Mouse (Mus musculus) neural tube, embryonic 13.5 days (tissue): ENCODE data around the gene Jak2. TPM values are rescaled to one million over a fixed set of nuclear protein-coding genes. Genes with fewer than 3 reads are reported as not detected.

Source experiments
- ATAC-seq: fragments of 200-750 bp; cut with Nextera tagmentation; 2 replicates; pipeline ENCODE4 v1.8.0; 2017; ENCODE audit warnings: low read depth, mild to moderate bottlenecking, moderate TSS enrichment, moderate library complexity
- H3K27ac ChIP-seq: fragments of 300-500 bp; sonication (generic); replicated peaks from 2 replicates; pipeline ENCODE4 v1.5.1; 2015; ENCODE audit warnings: moderate library complexity, mild to moderate bottlenecking, inconsistent platforms
- H3K27me3 ChIP-seq: fragments of 300-500 bp; sonication (generic); 2 replicates; pipeline ENCODE4 v1.6.1; 2015; ENCODE audit warnings: mild to moderate bottlenecking, inconsistent platforms
- H3K36me3 ChIP-seq: fragments of 300-500 bp; sonication (generic); 2 replicates; pipeline ENCODE4 v1.6.1; 2015; ENCODE audit warnings: mild to moderate bottlenecking, inconsistent platforms
- H3K4me1 ChIP-seq: fragments of 300-500 bp; sonication (generic); replicated peaks from 2 replicates; pipeline ENCODE4 v1.6.1; 2015; ENCODE audit warnings: inconsistent platforms
- H3K4me2 ChIP-seq: fragments of 300-500 bp; sonication (generic); 2 replicates; pipeline ENCODE4 v1.6.1; 2015; ENCODE audit warnings: inconsistent platforms, mild to moderate bottlenecking, moderate library complexity
- H3K4me3 ChIP-seq: fragments of 300-500 bp; sonication (generic); 2 replicates; pipeline ENCODE4 v1.5.1; 2015; ENCODE audit warnings: mild to moderate bottlenecking, inconsistent platforms
- H3K9ac ChIP-seq: fragments of 300-500 bp; sonication (generic); 2 replicates; pipeline ENCODE4 v1.6.1; 2015; ENCODE audit warnings: moderate library complexity, mild to moderate bottlenecking, inconsistent platforms
- H3K9me3 ChIP-seq: fragments of 300-500 bp; sonication (generic); 2 replicates; pipeline ENCODE4 v1.6.1; 2016; ENCODE audit warnings: inconsistent platforms
- WGBS: fragments of 180-500 bp; shearing (Covaris S2); methylation state at CpG from one replicate; pipeline ENCODE4 v1.1.7; 2015; 5-methylcytosine and 5-hydroxymethylcytosine counted together
- polyA plus RNA-seq: library from polyadenylated mRNA; unstranded; fragments of >200 nt; fragmentation: Nextera tagmentation; extraction: Ambion mirVana; gene quantifications from 2 replicates; pipeline ENCODE4 v1.2.1, GENCODE M21; 2015

Jak2 gene
- polyA plus RNA-seq: 12.5 TPM in 2 replicates

GRCm38 (mm10) chr19:29251191-29251957 lies at the start of gene Jak2:
TSS of gene Jak2 (plus strand) at chr19:29251828.
- H3K9ac ChIP-seq: peak within 1 kb of the TSS; percentile 98
- H3K4me2 ChIP-seq: peak within 1 kb of the TSS; percentile 84
- peak; percentile 96 for ATAC-seq
- H3K4me1 ChIP-seq: peaks cover 68% of the 10 kb centered on the region
- H3K27me3 ChIP-seq: no peaks in the 10 kb centered on the region
- under 1% methylated on average over 83 of the region's 114 CpGs for WGBS
- no peaks in the 10 kb centered on the region for H3K9me3 ChIP-seq
- H3K4me3 ChIP-seq: peak within 1 kb of the TSS; percentile 94
- no peaks in the 10 kb centered on the region for H3K36me3 ChIP-seq
- H3K27ac ChIP-seq: peak within 1 kb of the TSS; percentile 98

GRCm38 (mm10) chr19:29203337-29203736 lies 48.3 kb upstream of the Jak2 start:
- H3K27me3 ChIP-seq: no peaks in the 10 kb centered on the region
- no peak for ATAC-seq
- no peaks in the 10 kb centered on the region for H3K36me3 ChIP-seq
- H3K9ac ChIP-seq: no peak overlapping the region
- H3K4me3 ChIP-seq: no peak overlapping the region
- H3K27ac ChIP-seq: no peak overlapping the region
- no peaks in the 10 kb centered on the region for H3K4me1 ChIP-seq
- no peak overlapping the region for H3K4me2 ChIP-seq
- H3K9me3 ChIP-seq: no peaks in the 10 kb centered on the region
- WGBS: 66% methylated on average over 2 of the region's 2 CpGs

- ATAC-seq: no peak
- H3K4me3 ChIP-seq: no peak overlapping the region
- WGBS: 88% methylated on average over 4 of the region's 4 CpGs
Observed at GRCm38 (mm10) chr19:29204583-29204982, 47.0 kb upstream of the Jak2 start.

GRCm38 (mm10) chr19:29205267-29205666 lies 46.4 kb upstream of the Jak2 start:
- ATAC-seq: no peak
- Histone ChIP-seq H3K4me2 (no peak overlapping the region), H3K4me1 (no peaks in the 10 kb centered on the region), H3K27ac (no peak overlapping the region), H3K36me3 (no peaks in the 10 kb centered on the region), H3K9me3 (no peaks in the 10 kb centered on the region), H3K4me3 (no peak overlapping the region), H3K27me3 (no peaks in the 10 kb centered on the region), H3K9ac (no peak overlapping the region)
- 82% methylated on average over 2 of the region's 2 CpGs for WGBS

More at GRCm38 (mm10) chr19:29204583-29204982, 47.0 kb upstream of the Jak2 start:
- no peaks in the 10 kb centered on the region for H3K27me3 ChIP-seq
- H3K4me2 ChIP-seq: no peak overlapping the region
- no peak overlapping the region for H3K27ac ChIP-seq
- H3K9ac ChIP-seq: no peak overlapping the region
- H3K9me3 ChIP-seq: no peaks in the 10 kb centered on the region
- no peaks in the 10 kb centered on the region for H3K4me1 ChIP-seq
- no peaks in the 10 kb centered on the region for H3K36me3 ChIP-seq

GRCm38 (mm10) chr19:29209898-29210297 lies 41.7 kb upstream of the Jak2 start:
- ATAC-seq: no peak
- H3K4me3 ChIP-seq: no peak overlapping the region
- 91% methylated on average over 7 of the region's 7 CpGs for WGBS

GRCm38 (mm10) chr19:29210319-29210718 lies 41.3 kb upstream of the Jak2 start:
- Histone ChIP-seq H3K27me3 (no peaks in the 10 kb centered on the region), H3K4me3 (no peak overlapping the region), H3K27ac (no peak overlapping the region), H3K9ac (no peak overlapping the region), H3K36me3 (no peaks in the 10 kb centered on the region), H3K9me3 (no peaks in the 10 kb centered on the region), H3K4me2 (no peak overlapping the region), H3K4me1 (no peaks in the 10 kb centered on the region)
- ATAC-seq: no peak
- 95% methylated on average over 9 of the region's 9 CpGs for WGBS

More at GRCm38 (mm10) chr19:29209898-29210297, 41.7 kb upstream of the Jak2 start:
- H3K9me3 ChIP-seq: no peaks in the 10 kb centered on the region
- H3K27ac ChIP-seq: no peak overlapping the region
- H3K36me3 ChIP-seq: no peaks in the 10 kb centered on the region
- no peaks in the 10 kb centered on the region for H3K27me3 ChIP-seq
- no peak overlapping the region for H3K9ac ChIP-seq
- no peaks in the 10 kb centered on the region for H3K4me1 ChIP-seq
- no peak overlapping the region for H3K4me2 ChIP-seq

GRCm38 (mm10) chr19:29215811-29216509 lies 35.7 kb upstream of the Jak2 start:
- ATAC-seq: no peak
- H3K9ac ChIP-seq: no peak overlapping the region
- H3K27ac ChIP-seq: no peak overlapping the region
- no peaks in the 10 kb centered on the region for H3K9me3 ChIP-seq
- no peak overlapping the region for H3K4me2 ChIP-seq
- H3K27me3 ChIP-seq: no peaks in the 10 kb centered on the region
- no peaks in the 10 kb centered on the region for H3K4me1 ChIP-seq
- no peaks in the 10 kb centered on the region for H3K36me3 ChIP-seq
- 49% methylated on average over 8 of the region's 8 CpGs for WGBS
- H3K4me3 ChIP-seq: no peak overlapping the region

- ATAC-seq: no peak
- H3K9me3 ChIP-seq: no peaks in the 10 kb centered on the region
Observed at GRCm38 (mm10) chr19:29221867-29222266, 29.8 kb upstream of the Jak2 start.

GRCm38 (mm10) chr19:29224968-29225367 lies 26.7 kb upstream of the Jak2 start:
- Histone ChIP-seq H3K36me3 (no peaks in the 10 kb centered on the region), H3K27me3 (no peaks in the 10 kb centered on the region), H3K9ac (no peak overlapping the region), H3K4me1 (no peaks in the 10 kb centered on the region), H3K4me2 (no peak overlapping the region), H3K27ac (no peak overlapping the region), H3K4me3 (no peak overlapping the region), H3K9me3 (no peaks in the 10 kb centered on the region)
- no peak for ATAC-seq

More at GRCm38 (mm10) chr19:29221867-29222266, 29.8 kb upstream of the Jak2 start:
- no peaks in the 10 kb centered on the region for H3K4me1 ChIP-seq
- no peaks in the 10 kb centered on the region for H3K36me3 ChIP-seq
- H3K4me3 ChIP-seq: no peak overlapping the region
- no peak overlapping the region for H3K4me2 ChIP-seq
- H3K27me3 ChIP-seq: no peaks in the 10 kb centered on the region
- no peak overlapping the region for H3K27ac ChIP-seq
- no peak overlapping the region for H3K9ac ChIP-seq
- 85% methylated on average over 4 of the region's 4 CpGs for WGBS

- WGBS: 69% methylated on average over 1 of the region's 1 CpGs
- Histone ChIP-seq H3K27me3 (no peaks in the 10 kb centered on the region), H3K4me2 (no peak overlapping the region), H3K4me3 (no peak overlapping the region), H3K27ac (no peak overlapping the region), H3K9me3 (no peaks in the 10 kb centered on the region), H3K4me1 (no peaks in the 10 kb centered on the region), H3K36me3 (no peaks in the 10 kb centered on the region), H3K9ac (no peak overlapping the region)
- ATAC-seq: no peak
Observed at GRCm38 (mm10) chr19:29226996-29227395, 24.6 kb upstream of the Jak2 start.

- H3K27me3 ChIP-seq: no peaks in the 10 kb centered on the region
- no peak overlapping the region for H3K4me2 ChIP-seq
- 66% methylated on average over 9 of the region's 9 CpGs for WGBS
- no peak for ATAC-seq
- H3K4me3 ChIP-seq: no peak overlapping the region
- no peak overlapping the region for H3K9ac ChIP-seq
- H3K36me3 ChIP-seq: no peaks in the 10 kb centered on the region
- H3K9me3 ChIP-seq: no peaks in the 10 kb centered on the region
- H3K4me1 ChIP-seq: no peaks in the 10 kb centered on the region
- H3K27ac ChIP-seq: no peak overlapping the region
Observed at GRCm38 (mm10) chr19:29227941-29228590, 23.6 kb upstream of the Jak2 start.

- no peak for ATAC-seq
- no peak overlapping the region for H3K4me3 ChIP-seq
- H3K9me3 ChIP-seq: no peaks in the 10 kb centered on the region
- WGBS: 89% methylated on average over 2 of the region's 2 CpGs
- no peaks in the 10 kb centered on the region for H3K27me3 ChIP-seq
- H3K36me3 ChIP-seq: no peaks in the 10 kb centered on the region
- H3K9ac ChIP-seq: no peak overlapping the region
- H3K4me1 ChIP-seq: 0 out of 2 replicates have a peak, but pooled peaks cover 1% of the 10 kb centered on the region
- no peak overlapping the region for H3K27ac ChIP-seq
- no peak overlapping the region for H3K4me2 ChIP-seq
Observed at GRCm38 (mm10) chr19:29228989-29229388, 22.6 kb upstream of the Jak2 start.
